Mouse (Mus musculus) myocyte (in vitro differentiated cells): ENCODE results near the gene Olfr876. TPM values are rescaled to one million over a fixed set of nuclear protein-coding genes. Genes with fewer than 3 reads are reported as not detected.

ENCODE experiments used
- H3K27me3 ChIP-seq: one replicate; pipeline ENCODE4 v1.6.1; 2011; ENCODE audit not compliant: control insufficient read depth, insufficient read depth, insufficient read length
- H3K36me3 ChIP-seq: one replicate; pipeline ENCODE4 v1.6.1; 2011; ENCODE audit not compliant: control insufficient read depth, insufficient read depth
- H3K4me2 ChIP-seq: one replicate; pipeline ENCODE4 v1.6.1; 2011; ENCODE audit warnings: low read depth, control low read depth
- H3K4me3 ChIP-seq: one replicate; pipeline ENCODE4 v1.5.1; 2011; ENCODE audit warnings: mild to moderate bottlenecking, control low read depth, moderate library complexity
- H3K79me2 ChIP-seq: one replicate; pipeline ENCODE4 v1.6.1; 2011; ENCODE audit not compliant: control insufficient read depth, insufficient read depth
- H3ac ChIP-seq: one replicate; pipeline ENCODE4 v1.6.1; 2011; ENCODE audit not compliant: control insufficient read depth, insufficient read length
- CEBPB ChIP-seq: IDR thresholded peaks from 2 replicates; pipeline ENCODE4 v1.6.1; 2011; ENCODE audit warnings: mild to moderate bottlenecking, moderate library complexity; ENCODE audit not compliant: poor library complexity, insufficient read depth, severe bottlenecking
- E2F4 ChIP-seq: IDR thresholded peaks from one replicate; pipeline ENCODE4 v1.6.1; 2011; ENCODE audit warnings: mild to moderate bottlenecking, control low read depth, moderate library complexity; ENCODE audit not compliant: insufficient read depth
- MAX ChIP-seq: IDR thresholded peaks from one replicate; pipeline ENCODE4 v1.6.1; 2011; ENCODE audit warnings: low read depth, mild to moderate bottlenecking, control low read depth
- MYOD1 ChIP-seq, 3 experiments: IDR thresholded peaks; one replicate each; pipeline ENCODE4 v1.6.1; 2011; ENCODE audit warnings: control low read depth in 2 of 3, low read depth in 2 of 3, mild to moderate bottlenecking in 2 of 3, moderate library complexity in 1 of 3; ENCODE audit not compliant: insufficient read length in 2 of 3, control insufficient read depth in 1 of 3
- MYOG ChIP-seq, 3 experiments: IDR thresholded peaks; one replicate each; pipeline ENCODE4 v1.6.1; 2011; ENCODE audit warnings: control low read depth in 2 of 3, low read depth in 2 of 3, mild to moderate bottlenecking in 2 of 3; ENCODE audit not compliant: insufficient read length in 2 of 3, control insufficient read depth in 1 of 3, insufficient read depth in 1 of 3
- POLR2A ChIP-seq: IDR thresholded peaks from one replicate; pipeline ENCODE4 v1.6.1; 2011; ENCODE audit warnings: low read depth, mild to moderate bottlenecking, control low read depth, moderate library complexity; ENCODE audit not compliant: insufficient read length
- POLR2AphosphoS2 ChIP-seq: IDR thresholded peaks from one replicate; pipeline ENCODE4 v1.6.1; 2011; ENCODE audit warnings: low read depth, control low read depth; ENCODE audit not compliant: insufficient read length
- REST ChIP-seq: IDR thresholded peaks from one replicate; pipeline ENCODE4 v1.6.1; 2011; ENCODE audit warnings: mild to moderate bottlenecking, control low read depth, moderate library complexity; ENCODE audit not compliant: insufficient read depth, insufficient read length
- SRF ChIP-seq: IDR thresholded peaks from one replicate; pipeline ENCODE4 v1.6.1; 2011; ENCODE audit warnings: low read depth; ENCODE audit not compliant: control insufficient read depth, insufficient read length
- TCF12 ChIP-seq: IDR thresholded peaks from one replicate; pipeline ENCODE4 v1.6.1; 2011; ENCODE audit warnings: mild to moderate bottlenecking, control low read depth; ENCODE audit not compliant: poor library complexity, insufficient read depth, severe bottlenecking
- TCF3 ChIP-seq: IDR thresholded peaks from one replicate; pipeline ENCODE4 v1.6.1; 2011; ENCODE audit warnings: low read depth, control low read depth; ENCODE audit not compliant: insufficient read length
- USF1 ChIP-seq: IDR thresholded peaks from one replicate; pipeline ENCODE4 v1.6.1; 2011; ENCODE audit warnings: low read depth, mild to moderate bottlenecking, control low read depth, moderate library complexity
- polyA plus RNA-seq: library from polyadenylated mRNA; unstranded; fragments of >200 nt; fragmentation: generic; extraction: Trizol; gene quantifications from one replicate; pipeline ENCODE4 v1.2.1, GENCODE M21; 2012; ENCODE audit warnings: missing spikeins

Gene Olfr876
- polyA plus RNA-seq = not detected

DNA sequence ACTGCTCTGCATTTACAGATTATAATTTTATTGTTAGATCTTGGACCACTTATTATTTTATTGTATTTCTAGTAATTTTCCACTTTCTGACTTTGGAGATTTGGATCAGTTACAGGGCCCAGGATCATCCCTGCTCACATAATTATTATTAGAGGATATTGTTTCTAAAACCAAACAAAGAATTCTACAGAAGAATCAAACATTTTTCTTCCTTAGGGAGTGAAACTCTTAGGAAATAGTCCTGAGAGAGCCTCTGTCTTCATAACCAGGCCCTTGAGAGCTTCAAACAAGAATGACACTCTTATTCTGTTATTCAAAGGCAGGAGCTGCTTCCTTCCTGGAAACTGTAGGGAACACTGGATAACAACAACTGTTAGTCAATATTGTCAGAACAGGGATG, at the start of gene Olfr876:
Olfr876 (plus strand) TSS at position 301 of the 400 bp plus-strand sequence.
- Histone ChIP-seq H3K79me2 (no peaks in the 10 kb centered on the region), H3K27me3 (no peaks in the 10 kb centered on the region), H3K4me3 (no peak within 1 kb of the TSS), H3K36me3 (no peaks in the 10 kb centered on the region), H3ac (no peak within 1 kb of the TSS), H3K4me2 (no peak within 1 kb of the TSS)
- TF ChIP-seq MYOD1 (IDR thresholded peaks at IDR 0.05; ENCODE audit: control insufficient read depth in 1 of 3, insufficient read length in 2 of 3, low read depth in 2 of 3) (no peak), E2F4 (no peak), USF1 (no peak), REST (no peak), POLR2AphosphoS2 (no peak), SRF (no peak), TCF3 (no peak), MYOG (IDR thresholded peaks at IDR 0.05; ENCODE audit: control insufficient read depth in 1 of 3, insufficient read depth in 1 of 3, insufficient read length in 2 of 3, low read depth in 2 of 3) (no peak)

DNA sequence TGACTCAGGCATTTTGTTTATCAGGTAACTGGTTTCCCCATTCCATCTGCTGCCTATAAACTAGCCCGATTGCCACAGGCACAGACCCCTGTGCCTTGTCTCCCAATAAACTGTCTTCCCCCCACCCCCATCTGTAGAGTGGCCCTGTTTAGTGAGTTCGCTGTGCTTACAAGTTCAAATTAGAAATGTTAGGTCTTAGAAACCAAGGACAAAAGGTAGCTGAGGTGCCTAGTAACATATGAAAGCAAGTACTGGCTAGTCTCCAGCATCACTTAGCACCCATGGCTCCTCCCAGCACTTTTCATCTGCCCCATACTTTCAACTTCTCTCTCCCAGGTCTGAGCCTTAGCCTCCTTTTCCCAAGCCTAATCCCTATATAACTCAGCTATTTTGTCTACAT, 41.1 kb upstream of the Olfr876 start:
- Histone ChIP-seq H3ac (no peak overlapping the region), H3K36me3 (no peaks in the 10 kb centered on the region), H3K4me3 (no peak overlapping the region), H3K27me3 (no peaks in the 10 kb centered on the region), H3K4me2 (no peak overlapping the region), H3K79me2 (no peaks in the 10 kb centered on the region)
- TF ChIP-seq MAX (no peak), E2F4 (no peak), POLR2AphosphoS2 (no peak), USF1 (no peak), MYOG (IDR thresholded peaks at IDR 0.05; ENCODE audit: control insufficient read depth in 1 of 3, insufficient read depth in 1 of 3, insufficient read length in 2 of 3, low read depth in 2 of 3) (no peak), SRF (no peak), REST (no peak), MYOD1 (IDR thresholded peaks at IDR 0.05; ENCODE audit: control insufficient read depth in 1 of 3, insufficient read length in 2 of 3, low read depth in 2 of 3) (no peak), TCF12 (no peak), CEBPB (no peak), TCF3 (no peak), POLR2A (no peak)

DNA sequence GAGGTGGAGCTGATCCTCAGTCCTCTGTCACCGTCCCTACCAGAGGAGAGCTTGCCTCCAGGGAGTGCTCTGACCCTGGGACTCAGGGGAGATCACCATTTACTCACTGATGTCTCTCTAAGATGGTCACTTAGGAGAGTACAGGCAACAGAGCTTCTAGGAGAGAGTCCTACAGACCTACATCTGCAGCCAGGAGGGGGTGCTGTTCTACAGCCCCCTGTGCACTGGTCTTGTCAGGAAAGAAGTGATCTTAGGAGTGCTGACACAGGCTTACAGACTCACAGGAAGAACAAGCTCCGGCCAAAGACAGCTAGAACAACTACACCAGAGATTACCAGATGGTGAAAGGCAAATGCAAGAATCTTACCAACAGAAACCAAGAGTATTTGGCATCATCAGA, 40.3 kb upstream of the Olfr876 start:
- H3K79me2 ChIP-seq = no peaks in the 10 kb centered on the region

DNA sequence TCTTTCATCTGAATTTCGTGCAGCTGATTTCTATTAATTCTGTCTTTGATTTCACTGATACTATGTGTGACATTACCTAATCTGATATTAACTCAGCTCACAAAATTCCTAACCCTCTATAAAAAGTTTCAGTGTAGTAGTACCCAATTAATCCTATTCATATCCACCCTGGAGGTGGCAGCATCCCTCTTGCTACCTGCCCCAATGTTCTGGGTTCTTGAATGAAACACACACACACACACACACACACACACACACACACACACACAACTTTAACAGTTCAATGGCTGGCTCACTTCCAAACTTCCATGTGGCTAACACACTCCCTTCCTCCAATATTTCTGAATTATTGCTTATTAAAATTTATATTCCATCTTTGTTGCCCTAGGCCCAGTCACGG, 32.2 kb upstream of the Olfr876 start:
- no peaks in the 10 kb centered on the region for H3K36me3 ChIP-seq
- TF ChIP-seq MYOG (IDR thresholded peaks at IDR 0.05; ENCODE audit: control insufficient read depth in 1 of 3, insufficient read depth in 1 of 3, insufficient read length in 2 of 3, low read depth in 2 of 3) = no peak
- TF ChIP-seq CEBPB = no peak
- no peak for TF ChIP-seq MAX
- no peak for TF ChIP-seq REST
- no peak for TF ChIP-seq TCF12
- TF ChIP-seq MYOD1 (IDR thresholded peaks at IDR 0.05; ENCODE audit: control insufficient read depth in 1 of 3, insufficient read length in 2 of 3, low read depth in 2 of 3) = no peak
- TF ChIP-seq TCF3 = no peak
- TF ChIP-seq E2F4 = no peak
- no peak for TF ChIP-seq SRF
- TF ChIP-seq POLR2AphosphoS2 = no peak
- TF ChIP-seq POLR2A = no peak
- TF ChIP-seq USF1 = no peak
- H3K79me2 ChIP-seq = no peaks in the 10 kb centered on the region
- H3K27me3 ChIP-seq = no peaks in the 10 kb centered on the region
- no peak overlapping the region for H3K4me2 ChIP-seq
- H3ac ChIP-seq = no peak overlapping the region
- H3K4me3 ChIP-seq = no peak overlapping the region

More for the DNA sequence above, 40.3 kb upstream of the Olfr876 start:
- no peaks in the 10 kb centered on the region for H3K36me3 ChIP-seq
- H3ac ChIP-seq = no peak overlapping the region
- no peak for TF ChIP-seq REST
- no peak for TF ChIP-seq MYOG (IDR thresholded peaks at IDR 0.05; ENCODE audit: control insufficient read depth in 1 of 3, insufficient read depth in 1 of 3, insufficient read length in 2 of 3, low read depth in 2 of 3)
- no peak for TF ChIP-seq MAX
- TF ChIP-seq TCF12 = no peak
- no peak for TF ChIP-seq USF1
- no peak for TF ChIP-seq TCF3
- TF ChIP-seq POLR2A = no peak
- no peak for TF ChIP-seq CEBPB
- H3K4me3 ChIP-seq = no peak overlapping the region
- no peak overlapping the region for H3K4me2 ChIP-seq
- no peaks in the 10 kb centered on the region for H3K27me3 ChIP-seq

DNA sequence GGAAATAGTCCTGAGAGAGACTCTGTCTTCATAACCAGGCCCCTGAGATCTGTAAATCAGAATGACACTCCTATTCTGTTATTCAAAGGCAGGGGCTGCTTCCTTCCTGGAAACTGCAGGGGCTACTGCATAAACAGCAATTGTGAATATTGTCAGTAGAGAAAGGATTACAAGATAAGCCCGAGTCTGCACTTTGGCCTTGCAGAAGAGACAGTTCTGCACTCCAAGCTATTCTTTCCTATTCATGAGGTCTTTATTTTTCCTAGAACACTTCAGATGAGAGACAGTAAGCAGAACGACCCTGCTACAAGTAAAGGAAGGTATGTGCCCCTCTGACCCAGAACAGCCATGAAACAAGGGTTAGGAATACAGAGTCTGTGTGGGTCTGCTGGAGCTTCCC, 31.1 kb upstream of the Olfr876 start, which contains the start of gene Olfr875:
Olfr875 (plus strand) TSS at position 99 of the 400 bp plus-strand sequence.
- H3K36me3 ChIP-seq = no peaks in the 10 kb centered on the region
- H3K79me2 ChIP-seq = no peaks in the 10 kb centered on the region
- TF ChIP-seq MYOG (IDR thresholded peaks at IDR 0.05; ENCODE audit: control insufficient read depth in 1 of 3, insufficient read depth in 1 of 3, insufficient read length in 2 of 3, low read depth in 2 of 3) = no peak
- no peak for TF ChIP-seq POLR2A
- no peak for TF ChIP-seq TCF12
- no peak for TF ChIP-seq MAX
- no peak for TF ChIP-seq REST
- TF ChIP-seq CEBPB = no peak
- no peak for TF ChIP-seq TCF3
- no peak for TF ChIP-seq SRF
- TF ChIP-seq MYOD1 (IDR thresholded peaks at IDR 0.05; ENCODE audit: control insufficient read depth in 1 of 3, insufficient read length in 2 of 3, low read depth in 2 of 3) = no peak
- no peak for TF ChIP-seq POLR2AphosphoS2
- TF ChIP-seq E2F4 = no peak
- no peak for TF ChIP-seq USF1
- H3K4me2 ChIP-seq = no peak within 1 kb of the TSS
- no peaks in the 10 kb centered on the region for H3K27me3 ChIP-seq
- no peak within 1 kb of the TSS for H3ac ChIP-seq
- H3K4me3 ChIP-seq = no peak within 1 kb of the TSS
